Mouse (Mus musculus): ENCODE measurements around the gene Mov10. TPM values are rescaled to one million over a fixed set of nuclear protein-coding genes. Genes with fewer than 3 reads are reported as not detected.
A peak's percentile ranks its signal among the peaks of the same experiment; 100 is the strongest.

The Mov10 gene
- polyA plus RNA-seq, 1 experiment from 2014 or later = 4.7 TPM

DNA sequence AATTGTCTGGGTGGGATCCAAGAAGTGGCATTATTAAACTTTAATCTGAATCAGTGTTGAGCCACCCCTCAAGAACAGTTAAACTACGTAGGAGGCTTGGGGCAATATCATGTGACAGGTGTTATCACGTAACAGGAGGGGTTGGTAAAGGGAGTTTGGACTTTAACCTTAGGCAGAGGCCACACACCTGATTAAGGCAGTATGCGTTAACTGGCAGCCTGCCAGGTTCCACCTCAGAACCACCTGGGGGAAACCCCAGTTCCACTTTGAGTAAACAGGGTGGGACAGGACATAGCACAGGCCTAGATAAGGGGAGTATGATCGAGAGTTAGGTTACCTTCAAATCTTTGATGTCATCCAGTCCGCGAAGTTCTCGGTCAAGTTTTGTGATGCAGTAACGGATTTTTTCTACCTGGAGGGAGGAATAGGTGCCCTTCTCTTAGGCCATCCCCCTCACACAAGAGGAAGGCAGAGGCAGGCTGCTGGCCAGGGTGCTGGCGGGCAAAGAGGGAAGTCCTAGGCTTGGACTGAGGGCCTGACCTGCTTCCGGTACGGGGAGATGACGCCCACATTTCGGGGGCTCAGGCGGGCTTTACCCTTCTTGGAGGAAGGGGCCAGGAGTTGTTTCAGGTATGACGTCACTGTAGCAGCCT lies 21.8 kb downstream of the Mov10 start:
- ATAC-seq = no peak
- no peak overlapping the region for H3K27ac ChIP-seq (ENCODE audit: low read depth, low read length)
- WGBS = 78% methylated on average over 15 of the region's 15 CpGs
- peaks cover 14% of the 10 kb centered on the region; the same call in 1 of the 2 replicates for H3K4me1 ChIP-seq (ENCODE audit: control insufficient read depth, insufficient read depth, low read length)
- no peak for DNase-seq (ENCODE audit: low spot score)
- H3K9ac ChIP-seq (ENCODE audit: low read length) = no peak overlapping the region
- H3K4me2 ChIP-seq (ENCODE audit: low read length) = no peak overlapping the region
- no peaks in the 10 kb centered on the region for H3K9me3 ChIP-seq (replicated peaks; ENCODE audit: control insufficient read depth, low read length)
- H3K27me3 ChIP-seq (replicated peaks; ENCODE audit: control insufficient read depth, insufficient read depth, low read length) = no peaks in the 10 kb centered on the region
- H3K36me3 ChIP-seq (ENCODE audit: control insufficient read depth, insufficient read depth, low read length) = peaks cover 34% of the 10 kb centered on the region; the same call in 1 of the 2 replicates
- no peak overlapping the region for H3K4me3 ChIP-seq (ENCODE audit: low read depth, low read length)

DNA sequence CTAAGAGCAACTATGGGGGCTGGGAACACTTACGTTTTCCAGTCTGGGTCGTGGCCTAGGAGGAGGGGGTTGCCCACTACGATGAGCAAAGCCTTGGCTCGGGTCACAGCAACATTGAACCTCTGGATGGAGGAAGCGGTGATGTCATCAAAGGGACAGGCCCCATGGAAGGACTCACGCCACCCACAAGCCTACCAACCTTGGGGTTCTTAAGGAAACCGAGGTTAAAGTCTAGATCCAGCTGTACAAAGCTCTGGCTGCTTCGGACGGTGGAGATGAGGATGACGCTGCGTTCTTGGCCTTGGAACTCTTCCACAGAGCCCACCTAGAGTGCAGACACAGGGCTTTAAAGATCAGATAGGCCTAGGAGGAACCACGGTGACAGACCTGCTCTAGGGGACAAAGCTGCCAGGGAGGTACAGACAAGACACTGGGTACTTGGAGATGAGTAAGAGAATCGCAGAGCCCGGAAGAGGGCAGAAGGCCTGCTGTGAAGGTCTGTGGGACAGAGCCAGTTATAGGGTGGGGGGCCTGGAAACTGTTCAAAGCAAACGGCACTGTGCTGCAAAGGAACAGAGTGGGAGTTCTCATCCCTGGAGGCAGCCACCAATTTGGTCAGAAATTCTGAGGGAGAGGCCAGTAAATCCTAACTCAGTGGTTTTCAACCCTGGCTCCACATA lies 22.6 kb downstream of the Mov10 start:
- H3K4me1 ChIP-seq (ENCODE audit: control insufficient read depth, insufficient read depth, low read length) = peaks cover 14% of the 10 kb centered on the region; the same call in 1 of the 2 replicates
- ATAC-seq (no peak), DNase-seq (ENCODE audit: low spot score) (no peak)
- H3K27ac ChIP-seq (ENCODE audit: low read depth, low read length) = peak overlapping the region; percentile 27; the same call in 1 of the 2 replicates
- H3K27me3 ChIP-seq (replicated peaks; ENCODE audit: control insufficient read depth, insufficient read depth, low read length) = no peaks in the 10 kb centered on the region
- H3K4me3 ChIP-seq (ENCODE audit: low read depth, low read length) = no peak overlapping the region
- H3K9ac ChIP-seq (ENCODE audit: low read length) = no peak overlapping the region
- WGBS = 66% methylated on average over 15 of the region's 15 CpGs
- no peaks in the 10 kb centered on the region for H3K9me3 ChIP-seq (replicated peaks; ENCODE audit: control insufficient read depth, low read length)
- H3K4me2 ChIP-seq (ENCODE audit: low read length) = no peak overlapping the region
- H3K36me3 ChIP-seq (ENCODE audit: control insufficient read depth, insufficient read depth, low read length) = peaks cover 29% of the 10 kb centered on the region; the same call in 1 of the 2 replicates

DNA sequence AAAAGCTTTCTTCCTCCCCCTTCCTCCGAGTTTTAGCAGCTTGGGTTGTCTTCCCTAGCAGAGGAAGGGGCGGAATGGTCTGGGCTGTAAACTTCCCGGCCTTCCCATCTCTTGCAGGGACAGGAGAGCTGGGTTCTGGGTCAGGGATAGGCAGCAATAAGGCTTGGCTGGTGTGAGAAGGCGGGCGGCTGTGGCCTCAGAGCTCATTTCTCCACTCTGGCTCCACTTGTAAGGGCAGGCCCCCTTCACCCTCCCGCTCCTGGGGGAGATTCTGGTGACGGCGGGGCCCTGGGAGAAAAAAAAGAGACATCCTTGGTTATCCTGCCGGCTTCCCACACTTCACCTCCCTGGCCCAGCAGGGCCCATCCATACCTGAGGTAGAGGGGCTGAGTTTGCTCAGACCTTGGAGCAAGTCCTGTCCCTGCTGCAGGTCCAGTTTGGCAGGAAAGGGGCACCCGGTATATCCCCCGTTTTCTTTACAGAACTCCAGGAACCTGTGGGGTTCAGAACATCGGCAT lies 23.4 kb downstream of the Mov10 start:
- Histone ChIP-seq H3K36me3 (ENCODE audit: control insufficient read depth, insufficient read depth, low read length) (peaks cover 21% of the 10 kb centered on the region; the same call in 1 of the 2 replicates), H3K27me3 (replicated peaks; ENCODE audit: control insufficient read depth, insufficient read depth, low read length) (no peaks in the 10 kb centered on the region), H3K4me2 (ENCODE audit: low read length) (no peak overlapping the region), H3K4me1 (ENCODE audit: control insufficient read depth, insufficient read depth, low read length) (peaks cover 17% of the 10 kb centered on the region; the same call in 1 of the 2 replicates), H3K9me3 (replicated peaks; ENCODE audit: control insufficient read depth, low read length) (no peaks in the 10 kb centered on the region), H3K9ac (ENCODE audit: low read length) (no peak overlapping the region), H3K4me3 (ENCODE audit: low read depth, low read length) (no peak overlapping the region), H3K27ac (ENCODE audit: low read depth, low read length) (no peak overlapping the region)
- no peak for DNase-seq (ENCODE audit: low spot score)
- ATAC-seq = no peak
- WGBS = 77% methylated on average over 12 of the region's 12 CpGs

DNA sequence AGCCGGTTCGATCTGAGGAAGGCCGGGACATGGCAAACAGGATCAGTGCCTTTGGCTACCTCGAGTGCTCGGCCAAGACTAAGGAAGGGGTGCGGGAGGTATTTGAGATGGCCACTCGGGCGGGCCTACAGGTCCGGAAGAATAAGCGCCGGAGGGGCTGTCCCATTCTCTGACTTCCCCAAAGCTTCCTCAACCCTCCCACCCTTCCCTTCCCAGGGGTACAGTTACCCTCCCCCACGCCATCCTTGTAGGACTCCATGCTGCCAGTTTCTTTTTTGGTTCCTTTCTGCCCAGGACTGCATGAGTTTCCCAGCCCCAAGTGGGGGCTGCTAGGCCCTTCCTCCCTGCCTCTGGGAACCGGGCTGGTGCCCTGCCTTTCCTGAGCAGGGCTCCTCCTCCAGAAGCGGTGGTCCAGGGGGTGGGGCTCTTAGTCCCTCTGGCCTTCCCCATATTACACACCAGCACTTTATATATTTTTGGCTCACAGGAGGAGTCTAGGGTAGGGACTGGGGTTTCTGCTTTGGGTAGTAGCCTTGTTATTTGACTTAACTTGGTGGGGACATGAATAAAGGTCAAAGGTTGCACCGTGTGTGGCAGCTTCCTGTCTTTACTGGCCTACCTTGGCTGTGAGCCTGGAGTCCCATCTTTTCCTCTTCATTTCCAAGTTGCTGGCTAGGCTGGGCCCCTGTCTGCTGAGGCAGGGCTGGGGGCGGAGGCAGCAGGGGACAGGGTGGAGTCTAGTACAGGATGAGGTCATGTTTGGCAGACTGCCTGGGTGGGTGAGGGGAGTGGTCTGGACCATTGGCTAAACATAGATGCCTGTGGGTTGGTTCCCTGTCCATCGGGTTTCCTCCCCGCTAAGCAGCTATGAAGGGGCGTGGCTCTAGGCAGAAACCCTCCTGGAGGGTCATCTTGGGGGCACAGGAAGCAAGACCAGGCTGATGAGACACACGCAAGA lies 24.2 kb downstream of the Mov10 start:
- Histone ChIP-seq H3K4me1 (ENCODE audit: control insufficient read depth, insufficient read depth, low read length) (peaks cover 18% of the 10 kb centered on the region; the same call in 1 of the 2 replicates), H3K27me3 (replicated peaks; ENCODE audit: control insufficient read depth, insufficient read depth, low read length) (no peaks in the 10 kb centered on the region), H3K27ac (ENCODE audit: low read depth, low read length) (peak overlapping the region; percentile 60; the same call in 1 of the 2 replicates), H3K9me3 (replicated peaks; ENCODE audit: control insufficient read depth, low read length) (no peaks in the 10 kb centered on the region), H3K36me3 (ENCODE audit: control insufficient read depth, insufficient read depth, low read length) (peaks cover 16% of the 10 kb centered on the region; the same call in 1 of the 2 replicates), H3K9ac (ENCODE audit: low read length) (no peak overlapping the region), H3K4me3 (ENCODE audit: low read depth, low read length) (no peak overlapping the region), H3K4me2 (ENCODE audit: low read length) (no peak overlapping the region)
- DNase-seq (ENCODE audit: low spot score) (peak; percentile 93), ATAC-seq (peak; percentile 90)
- whole genome bisulfite sequencing = 45% methylated on average over 20 of the region's 20 CpGs

DNA sequence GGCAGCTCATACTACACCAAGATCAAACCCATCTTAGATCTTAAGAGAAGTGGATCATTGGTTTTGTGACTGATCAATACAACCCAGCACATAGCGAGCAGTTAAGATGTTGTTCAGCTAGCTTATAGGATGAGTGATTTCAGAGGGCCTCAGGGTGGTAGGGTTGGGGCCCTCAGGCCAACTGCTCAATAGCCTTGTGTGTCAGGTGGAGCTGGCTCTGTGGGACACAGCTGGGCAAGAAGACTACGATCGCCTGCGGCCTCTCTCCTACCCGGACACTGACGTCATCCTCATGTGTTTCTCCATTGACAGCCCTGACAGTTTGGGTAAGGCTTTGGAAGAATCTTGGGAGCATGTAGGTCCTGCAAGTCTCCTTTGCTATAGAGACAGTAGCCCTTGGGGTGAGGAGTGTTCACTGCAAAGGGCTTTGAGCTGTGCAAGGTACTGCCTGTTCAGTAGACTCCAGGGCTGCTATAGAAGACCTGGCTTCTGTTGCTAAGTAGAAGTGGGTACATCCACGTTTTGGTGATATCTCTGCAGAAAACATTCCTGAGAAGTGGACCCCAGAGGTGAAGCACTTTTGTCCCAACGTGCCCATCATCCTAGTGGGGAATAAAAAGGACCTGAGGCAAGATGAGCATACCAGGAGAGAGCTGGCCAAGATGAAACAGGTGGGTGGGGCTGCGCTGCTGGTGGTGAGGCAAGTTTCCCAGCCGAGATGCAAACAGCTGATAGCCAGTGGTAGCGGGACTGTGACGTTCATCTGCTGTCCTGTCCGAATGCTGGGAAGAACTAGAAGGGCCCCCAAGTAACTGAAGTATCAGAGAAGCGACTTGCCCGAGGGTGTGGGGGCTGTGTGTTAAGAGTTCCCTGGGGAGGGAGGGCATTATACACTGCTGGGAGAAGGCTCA lies 25.7 kb downstream of the Mov10 start:
- no peak for ATAC-seq
- peaks cover 22% of the 10 kb centered on the region; the same call in 1 of the 2 replicates for H3K4me1 ChIP-seq (ENCODE audit: control insufficient read depth, insufficient read depth, low read length)
- no peaks in the 10 kb centered on the region for H3K27me3 ChIP-seq (replicated peaks; ENCODE audit: control insufficient read depth, insufficient read depth, low read length)
- H3K36me3 ChIP-seq (ENCODE audit: control insufficient read depth, insufficient read depth, low read length) = peaks cover 16% of the 10 kb centered on the region; the same call in 1 of the 2 replicates
- no peak for DNase-seq (ENCODE audit: low spot score)
- H3K4me2 ChIP-seq (ENCODE audit: low read length) = no peak overlapping the region
- H3K27ac ChIP-seq (ENCODE audit: low read depth, low read length) = no peak overlapping the region
- no peaks in the 10 kb centered on the region for H3K9me3 ChIP-seq (replicated peaks; ENCODE audit: control insufficient read depth, low read length)
- H3K4me3 ChIP-seq (ENCODE audit: low read depth, low read length) = no peak overlapping the region
- WGBS = 77% methylated on average over 15 of the region's 15 CpGs
- no peak overlapping the region for H3K9ac ChIP-seq (ENCODE audit: low read length)

DNA sequence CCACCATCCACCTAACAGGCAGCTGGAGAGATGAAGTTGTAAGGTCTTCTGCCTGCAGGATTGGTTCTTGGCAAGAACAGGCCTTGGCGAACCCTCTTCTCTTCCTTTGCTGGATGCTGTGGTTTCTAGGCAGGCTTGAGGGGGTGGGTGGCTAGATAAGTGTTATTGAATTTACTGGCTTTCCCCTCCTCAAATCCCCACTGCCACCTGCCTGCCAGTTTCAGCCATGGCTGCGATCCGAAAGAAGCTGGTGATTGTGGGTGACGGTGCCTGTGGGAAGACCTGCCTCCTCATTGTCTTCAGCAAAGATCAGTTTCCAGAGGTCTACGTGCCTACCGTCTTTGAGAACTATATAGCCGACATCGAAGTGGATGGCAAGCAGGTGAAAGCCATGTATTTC lies 26.7 kb downstream of the Mov10 start:
- peaks cover 22% of the 10 kb centered on the region; the same call in 1 of the 2 replicates for H3K4me1 ChIP-seq (ENCODE audit: control insufficient read depth, insufficient read depth, low read length)
- no peak overlapping the region for H3K27ac ChIP-seq (ENCODE audit: low read depth, low read length)
- H3K4me3 ChIP-seq (ENCODE audit: low read depth, low read length) = no peak overlapping the region
- no peak for DNase-seq (ENCODE audit: low spot score)
- no peaks in the 10 kb centered on the region for H3K27me3 ChIP-seq (replicated peaks; ENCODE audit: control insufficient read depth, insufficient read depth, low read length)
- no peak overlapping the region for H3K9ac ChIP-seq (ENCODE audit: low read length)
- ATAC-seq = no peak
- no peaks in the 10 kb centered on the region for H3K9me3 ChIP-seq (replicated peaks; ENCODE audit: control insufficient read depth, low read length)
- peaks cover 12% of the 10 kb centered on the region; the same call in 1 of the 2 replicates for H3K36me3 ChIP-seq (ENCODE audit: control insufficient read depth, insufficient read depth, low read length)
- WGBS = 93% methylated on average over 8 of the region's 8 CpGs
- H3K4me2 ChIP-seq (ENCODE audit: low read length) = no peak overlapping the region

DNA sequence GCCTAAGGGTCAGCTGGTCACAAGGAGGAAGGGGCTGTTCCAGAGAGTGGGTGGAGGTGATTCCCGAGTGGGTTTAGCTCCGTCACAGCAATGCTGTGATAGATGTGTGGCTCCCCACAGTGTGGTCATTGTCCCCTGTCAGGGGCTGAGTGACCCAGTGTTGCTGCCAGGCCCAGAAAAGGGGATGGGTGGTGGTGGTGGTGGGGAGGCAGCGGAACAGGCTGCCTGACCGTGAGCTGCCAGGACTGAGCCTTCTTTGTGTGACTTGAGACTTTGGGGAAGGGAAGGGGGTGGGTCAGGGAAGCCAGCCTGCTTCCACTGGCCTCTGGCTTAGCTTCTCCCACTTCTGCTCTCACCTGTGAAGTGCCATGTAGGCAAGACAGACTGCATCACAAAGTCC lies 27.3 kb downstream of the Mov10 start:
- DNase-seq (ENCODE audit: low spot score) = no peak

More for the DNA sequence above, 27.3 kb downstream of the Mov10 start:
- Histone ChIP-seq H3K4me1 (ENCODE audit: control insufficient read depth, insufficient read depth, low read length) (peaks cover 22% of the 10 kb centered on the region; the same call in 1 of the 2 replicates), H3K4me3 (ENCODE audit: low read depth, low read length) (no peak overlapping the region), H3K4me2 (ENCODE audit: low read length) (peak overlapping the region; percentile 96), H3K36me3 (ENCODE audit: control insufficient read depth, insufficient read depth, low read length) (peaks cover 9% of the 10 kb centered on the region; the same call in 1 of the 2 replicates), H3K27me3 (replicated peaks; ENCODE audit: control insufficient read depth, insufficient read depth, low read length) (no peaks in the 10 kb centered on the region), H3K27ac (ENCODE audit: low read depth, low read length) (no peak overlapping the region), H3K9me3 (replicated peaks; ENCODE audit: control insufficient read depth, low read length) (no peaks in the 10 kb centered on the region), H3K9ac (ENCODE audit: low read length) (no peak overlapping the region; the same call in 1 of the 2 replicates)
- WGBS = 23% methylated on average over 4 of the region's 4 CpGs
- ATAC-seq = no peak

Measured in forebrain, embryonic 14.5 days (tissue).